Mouse (Mus musculus) liver, postnatal 0 days (tissue): ENCODE measurements around the gene Acoxl.

Source experiments
- CTCF ChIP-seq: sonication (generic); IDR thresholded peaks from 2 replicates; pipeline ENCODE4 v1.5.1; 2016; ENCODE audit warnings: antibody characterized with exemption, low read depth
- EP300 ChIP-seq: IDR thresholded peaks from 2 replicates; pipeline ENCODE4 v1.6.1; 2016; ENCODE audit warnings: antibody characterized with exemption, low read depth, mild to moderate bottlenecking

DNA sequence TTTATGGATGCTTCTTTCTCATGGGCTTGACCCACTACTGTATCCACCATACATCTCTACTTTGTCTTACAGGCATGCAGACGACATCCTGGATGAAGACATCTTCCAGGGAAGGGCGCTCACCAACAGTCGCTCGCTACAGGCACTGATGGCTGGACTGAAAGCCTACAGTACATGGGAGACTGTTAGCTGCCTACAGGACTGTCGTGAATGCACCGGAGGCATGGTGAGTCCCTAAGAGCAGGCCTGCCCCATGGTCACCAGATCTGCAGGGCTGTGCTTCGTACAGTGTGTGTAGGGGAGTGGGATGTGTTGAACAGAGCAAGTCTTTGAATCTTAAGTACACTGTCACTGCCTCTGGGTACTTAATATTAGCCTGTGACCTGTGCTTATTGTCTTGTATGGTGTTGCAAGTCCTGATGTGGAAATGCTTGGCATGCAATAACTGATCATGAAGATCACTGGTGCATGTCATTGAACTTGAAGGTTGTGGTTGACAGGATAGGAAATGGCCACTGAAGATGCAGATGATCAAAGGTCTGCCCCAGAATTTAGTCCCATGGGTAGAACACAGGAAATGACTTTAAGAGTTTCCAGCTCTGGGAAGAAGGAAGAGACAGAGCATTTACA, 140.0 kb downstream of the Acoxl start:
- TF ChIP-seq CTCF (no peak), EP300 (no peak)
